Mouse (Mus musculus): Measurements from ENCODE around the gene Gm49383.
"Not testable (repeated sequence)": the region's sequence is repeated elsewhere in the genome, so short reads cannot be mapped to it uniquely, and the experiment has no call there.

Gm49383 gene

DNA sequence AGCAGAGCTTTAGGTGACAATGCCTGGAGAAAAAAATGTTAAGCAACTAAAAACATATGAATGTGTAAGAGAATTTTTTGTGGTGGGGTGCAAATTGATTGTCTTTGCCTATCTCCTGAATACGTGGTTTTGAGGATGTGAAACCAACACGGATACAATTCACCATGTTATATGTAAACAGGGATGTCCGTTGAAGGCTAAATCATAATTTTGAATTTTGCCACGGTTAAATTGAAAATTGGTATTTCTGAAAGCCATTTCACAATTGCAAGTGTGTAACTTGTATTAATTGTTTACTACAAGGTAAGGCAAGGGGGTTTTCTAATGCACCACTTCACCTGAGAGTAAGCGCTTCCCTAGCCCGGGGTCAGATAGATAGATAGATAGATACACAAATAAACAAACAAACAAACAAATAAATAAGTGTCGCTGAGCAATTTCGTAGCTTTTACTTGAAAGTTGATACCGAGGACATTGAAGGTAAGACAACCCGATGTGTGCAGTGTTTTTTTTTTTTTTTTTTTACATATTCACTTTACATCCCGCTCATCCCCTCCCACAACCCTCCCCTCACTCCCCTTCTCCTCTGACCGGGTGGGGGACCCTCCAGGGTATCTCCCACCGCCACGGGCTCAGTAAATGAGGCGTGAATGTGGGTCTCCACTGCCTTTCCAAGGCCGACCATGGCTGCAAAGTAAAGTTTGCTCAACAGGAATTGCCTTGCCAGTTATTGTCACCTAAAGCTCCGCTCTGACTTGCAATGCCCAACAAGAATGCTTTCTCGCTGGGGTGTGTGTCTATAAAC is 29.0 kb downstream of the Gm49383 start:
- no peak for DNase-seq (ENCODE audit: low read depth in 1 of 2, low spot score in 2 of 2)

DNA sequence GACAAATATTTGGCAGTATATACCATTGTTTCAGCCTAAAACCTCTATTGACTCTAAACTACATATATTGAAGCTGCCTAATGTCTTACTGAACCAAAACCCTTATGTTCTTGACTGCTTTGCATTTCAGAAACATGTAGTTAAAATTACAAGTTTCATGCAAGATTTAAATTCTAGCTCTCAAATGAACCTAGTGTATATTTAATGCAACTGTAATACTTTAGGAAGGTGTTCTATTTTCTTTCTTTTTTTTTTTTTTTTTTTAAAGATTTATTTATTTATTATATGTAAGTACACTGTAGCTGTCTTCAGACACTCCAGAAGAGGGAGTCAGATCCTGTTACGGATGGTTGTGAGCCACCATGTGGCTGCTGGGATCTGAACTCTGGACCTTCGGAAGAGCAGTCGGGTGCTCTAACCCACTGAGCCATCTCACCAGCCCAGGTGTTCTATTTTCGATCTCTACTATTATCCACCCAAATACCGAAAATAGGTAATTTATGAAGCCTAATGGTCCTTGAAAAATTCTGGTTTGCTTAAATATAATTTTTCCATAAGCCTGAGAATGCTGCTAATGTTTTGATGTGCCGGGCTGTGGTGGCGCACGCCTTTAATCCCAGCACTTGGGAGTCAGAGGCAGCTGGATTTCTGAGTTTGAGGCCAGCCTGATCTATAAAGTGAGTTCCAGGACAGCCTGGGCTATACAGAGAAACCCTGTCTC is 29.9 kb downstream of the Gm49383 start:
- not testable (repeated sequence) for DNase-seq (ENCODE audit: low read depth in 1 of 2, low spot score in 2 of 2)

DNA sequence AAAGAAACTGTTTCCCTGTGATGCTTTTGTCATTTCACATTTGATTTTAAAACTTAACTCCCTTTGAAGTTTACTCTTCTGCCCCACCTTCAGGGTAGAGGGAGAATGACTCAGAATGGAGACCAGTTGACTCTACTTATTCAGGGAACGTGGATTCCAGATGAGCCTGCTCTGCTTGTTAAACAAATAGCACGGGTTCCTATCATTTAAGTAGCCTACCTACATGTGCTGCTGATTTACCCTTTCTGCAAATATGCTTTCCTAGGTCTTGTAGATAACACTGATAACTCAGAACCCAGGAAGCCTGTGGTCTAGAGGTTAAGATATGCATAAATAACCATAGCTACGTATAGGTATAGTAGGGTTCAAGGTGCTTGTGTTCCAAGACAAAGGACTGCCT is 32.0 kb downstream of the Gm49383 start:
- DNase-seq (ENCODE audit: low read depth in 1 of 2, low spot score in 2 of 2): no peak

DNA sequence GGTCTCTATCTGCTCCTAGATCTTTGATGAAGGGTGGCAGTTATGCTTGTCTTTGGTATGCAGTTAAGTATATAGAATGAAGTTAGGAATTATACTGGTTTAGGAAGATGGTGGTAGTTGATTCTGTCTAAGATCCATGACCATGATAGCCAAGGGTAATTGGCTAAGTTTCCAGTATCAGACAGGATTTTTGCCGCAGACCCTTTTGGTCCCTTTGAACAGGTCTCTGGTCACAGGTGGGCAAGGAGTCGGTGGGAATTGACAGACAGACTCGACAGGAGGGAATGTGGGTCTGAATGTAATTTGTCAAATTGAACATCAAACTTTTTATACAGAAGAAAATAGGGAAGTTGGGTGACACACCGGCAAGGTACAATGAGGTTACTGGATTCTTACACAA is 33.3 kb downstream of the Gm49383 start:
- not testable (repeated sequence) for DNase-seq (ENCODE audit: low read depth in 1 of 2, low spot score in 2 of 2)

DNA sequence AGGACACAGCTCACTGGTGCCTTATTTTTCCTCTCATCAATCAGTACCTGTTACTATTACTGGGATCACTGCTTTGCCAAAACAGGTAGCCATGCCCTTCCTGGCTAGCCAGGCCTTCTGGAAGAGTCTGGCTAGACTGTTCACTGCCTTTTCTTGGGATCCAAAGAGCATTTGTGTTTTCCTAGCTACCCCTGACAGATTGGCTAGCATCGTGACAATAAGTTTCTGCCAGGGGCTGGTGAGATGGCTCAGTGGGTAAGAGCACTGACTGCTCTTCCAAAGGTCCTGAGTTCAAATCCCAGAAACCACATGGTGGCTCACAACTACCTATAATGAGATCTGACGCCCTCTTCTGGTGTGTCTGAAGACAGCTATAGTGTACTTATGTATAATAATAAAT is 36.2 kb downstream of the Gm49383 start:
- not testable (repeated sequence) for DNase-seq (ENCODE audit: low read depth in 1 of 2, low spot score in 2 of 2)

DNA sequence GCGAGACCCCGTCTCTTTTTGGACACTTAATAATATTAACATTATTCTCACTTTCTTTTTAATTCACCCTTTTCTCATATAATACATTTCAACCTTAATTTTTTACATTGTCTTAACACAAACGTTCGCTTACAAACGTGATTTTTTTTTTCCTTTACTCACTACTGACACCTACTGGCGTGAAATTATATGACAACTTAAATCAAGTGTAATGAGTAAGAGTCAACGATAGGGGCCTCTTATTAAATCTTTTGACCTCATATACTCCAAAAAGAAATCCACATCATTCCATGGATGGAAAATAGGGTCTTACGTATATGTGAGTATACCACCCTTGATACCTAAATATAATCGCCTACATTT is 37.3 kb downstream of the Gm49383 start:
- no peak for DNase-seq (ENCODE audit: low read depth in 1 of 2, low spot score in 2 of 2)

DNA sequence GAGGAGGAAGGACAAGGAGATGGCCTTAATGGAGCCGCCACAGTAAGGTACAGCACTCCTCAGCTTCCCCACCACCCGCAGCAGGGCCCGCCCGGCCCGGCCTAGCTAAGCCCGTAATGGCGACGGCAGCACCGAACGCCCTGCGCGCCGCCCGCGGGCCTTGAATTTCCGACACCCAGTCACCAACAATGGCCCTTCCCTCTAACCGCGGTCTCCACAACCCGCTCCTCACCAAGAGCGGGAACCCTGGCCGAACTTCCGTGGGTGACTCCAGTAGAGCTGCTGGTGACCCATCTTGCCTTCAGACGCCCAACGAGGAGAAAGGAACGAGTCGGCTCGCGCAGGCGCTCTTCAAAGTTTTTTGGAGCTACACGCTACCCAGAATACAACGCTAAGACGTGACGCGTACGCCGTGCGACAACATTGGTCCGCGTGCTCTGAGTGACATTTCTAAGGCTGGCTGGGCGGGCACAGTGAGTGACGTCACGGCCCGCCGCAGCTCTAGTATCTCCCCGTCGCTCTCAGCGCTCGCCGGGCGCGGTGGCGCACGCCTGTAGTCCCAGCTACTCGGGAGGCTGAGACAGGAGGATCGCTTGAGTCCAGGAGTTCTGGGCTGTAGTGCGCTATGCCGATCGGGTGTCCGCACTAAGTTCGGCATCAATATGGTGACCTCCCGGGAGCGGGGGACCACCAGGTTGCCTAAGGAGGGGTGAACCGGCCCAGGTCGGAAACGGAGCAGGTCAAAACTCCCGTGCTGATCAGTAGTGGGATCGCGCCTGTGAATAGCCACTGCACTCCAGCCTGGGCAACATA is 37.9 kb downstream of the Gm49383 start, which contains the start of gene Rps29:
TSS of gene Rps29 (minus strand) at position 422 of the 813 bp plus-strand sequence.
- DNase-seq (ENCODE audit: low read depth in 1 of 2, low spot score in 2 of 2): peak; percentile 95

DNA sequence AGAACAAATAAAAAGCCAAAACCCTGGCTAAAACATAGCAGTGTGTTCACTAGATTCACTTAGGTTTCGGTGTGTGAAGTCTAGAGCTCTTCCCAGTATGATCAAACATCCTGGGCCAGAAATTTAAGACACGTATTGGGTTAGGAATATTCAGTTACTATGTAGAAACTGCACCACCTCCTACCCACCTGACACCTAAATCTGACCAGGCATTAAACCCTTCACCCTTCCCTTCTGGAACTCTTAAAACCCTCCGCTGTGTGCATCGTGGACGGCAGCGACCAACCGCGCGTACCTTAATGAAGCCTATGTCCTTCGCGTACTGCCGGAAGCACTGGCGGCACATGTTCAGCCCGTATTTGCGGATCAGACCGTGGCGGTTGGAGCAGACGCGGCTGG is 38.5 kb downstream of the Gm49383 start:
- no peak for DNase-seq (ENCODE audit: low read depth in 1 of 2, low spot score in 2 of 2)

DNA sequence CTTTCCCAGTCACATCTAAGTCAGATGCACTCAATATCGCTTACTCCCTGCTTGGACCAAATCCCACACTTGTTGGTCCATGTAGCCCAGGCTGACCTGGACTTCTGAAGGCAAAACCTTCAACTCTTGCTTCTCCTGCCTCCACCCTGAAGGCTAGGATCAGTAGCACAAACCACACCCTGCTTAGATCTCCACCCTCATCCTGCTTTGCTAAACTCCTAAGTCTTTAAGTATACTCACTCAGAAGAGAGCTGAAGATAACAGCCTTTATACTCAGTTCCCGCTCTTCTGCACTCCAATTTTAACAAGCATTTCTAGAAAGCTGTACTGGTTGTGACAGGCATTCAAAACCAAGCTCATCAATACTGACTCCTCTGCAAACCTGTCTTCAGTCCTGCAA is 39.8 kb downstream of the Gm49383 start:
- no peak for DNase-seq (ENCODE audit: low read depth in 1 of 2, low spot score in 2 of 2)

DNA sequence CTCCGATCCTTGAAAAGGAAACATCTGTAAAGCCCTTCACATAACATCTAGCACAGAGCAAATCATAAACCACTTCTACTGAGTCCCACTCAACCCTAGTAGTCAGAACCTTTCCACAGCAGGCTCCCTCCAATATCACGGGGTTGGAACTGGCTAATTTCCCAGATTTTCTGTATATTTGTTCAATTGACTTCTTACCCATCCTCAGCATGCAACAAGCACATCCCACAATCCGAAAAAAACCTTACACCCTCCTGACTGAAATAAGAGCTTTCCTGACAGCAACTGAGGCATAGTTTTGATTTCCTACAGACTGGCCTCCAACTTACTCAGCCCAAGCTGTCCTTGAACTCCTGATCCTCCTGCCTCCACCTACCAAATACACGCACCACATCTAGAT is 40.5 kb downstream of the Gm49383 start:
- DNase-seq (ENCODE audit: low read depth in 1 of 2, low spot score in 2 of 2): no peak

DNA sequence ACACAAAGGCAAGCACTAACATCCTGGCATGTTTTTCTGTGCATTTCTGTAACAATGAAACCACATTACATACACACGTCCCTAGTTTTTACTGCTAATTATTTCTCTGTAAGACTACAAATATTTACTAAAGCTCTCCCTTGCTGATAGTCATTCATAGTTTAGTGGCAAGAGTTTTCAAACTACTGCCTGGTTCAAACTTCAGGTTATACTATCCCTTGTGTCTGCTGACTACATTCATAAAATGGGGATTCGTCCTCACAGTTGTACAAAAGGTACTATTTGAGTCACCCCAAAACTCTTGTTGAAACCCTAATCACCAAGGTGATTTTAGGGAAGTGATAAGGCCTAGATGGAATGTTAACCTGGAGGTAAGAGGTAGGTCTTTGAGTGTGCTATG is 41.0 kb downstream of the Gm49383 start:
- DNase-seq (ENCODE audit: low read depth in 1 of 2, low spot score in 2 of 2): no peak

DNA sequence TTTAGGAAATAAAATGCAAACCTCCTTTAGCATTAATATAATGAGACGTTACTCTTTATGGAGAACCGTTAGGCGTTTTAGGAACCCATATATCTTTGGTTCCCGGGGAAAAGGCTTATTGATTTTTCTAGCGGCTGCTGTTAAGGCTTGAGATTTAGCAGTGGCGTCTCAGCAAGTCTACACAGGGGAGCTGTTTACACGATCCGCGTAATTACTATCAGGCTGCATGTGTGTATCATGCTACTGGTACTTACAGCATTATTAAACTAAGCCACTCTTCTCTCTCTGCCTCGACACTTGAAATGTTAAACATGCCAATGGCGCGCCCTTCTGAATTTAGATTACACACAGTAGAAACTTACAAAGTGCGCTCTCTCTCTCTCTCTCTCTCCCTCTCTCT is 46.9 kb downstream of the Gm49383 start:
- DNase-seq (ENCODE audit: low read depth in 1 of 2, low spot score in 2 of 2): no peak

DNA sequence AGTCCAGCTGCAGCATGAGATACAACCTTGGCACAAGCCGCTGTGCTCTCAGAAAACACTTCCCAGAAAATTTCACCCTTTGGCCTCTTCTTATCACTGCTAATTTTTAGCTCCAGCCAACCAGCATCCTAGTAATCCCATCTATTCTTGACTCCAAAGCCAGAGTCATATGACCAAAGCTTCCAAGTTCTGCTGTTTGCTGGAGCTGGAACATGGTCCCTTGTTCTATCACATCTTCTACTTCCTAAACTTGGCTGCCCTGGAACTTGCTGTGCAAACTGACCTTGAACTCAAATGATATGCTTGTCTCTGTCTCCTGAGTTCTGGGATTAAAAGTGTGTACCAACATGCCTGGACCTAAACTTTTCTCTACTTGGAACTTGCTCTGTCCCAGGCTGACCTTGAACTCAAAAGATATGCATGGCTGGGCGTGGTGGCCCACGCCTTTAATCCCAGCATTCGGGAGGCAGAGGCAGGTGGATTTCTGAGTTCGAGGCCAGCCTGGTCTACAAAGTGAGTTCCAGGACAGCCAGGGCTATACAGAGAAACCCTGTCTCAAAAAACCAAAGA is 49.7 kb downstream of the Gm49383 start:
- no peak for DNase-seq (ENCODE audit: low read depth in 1 of 2, low spot score in 2 of 2)

DNA sequence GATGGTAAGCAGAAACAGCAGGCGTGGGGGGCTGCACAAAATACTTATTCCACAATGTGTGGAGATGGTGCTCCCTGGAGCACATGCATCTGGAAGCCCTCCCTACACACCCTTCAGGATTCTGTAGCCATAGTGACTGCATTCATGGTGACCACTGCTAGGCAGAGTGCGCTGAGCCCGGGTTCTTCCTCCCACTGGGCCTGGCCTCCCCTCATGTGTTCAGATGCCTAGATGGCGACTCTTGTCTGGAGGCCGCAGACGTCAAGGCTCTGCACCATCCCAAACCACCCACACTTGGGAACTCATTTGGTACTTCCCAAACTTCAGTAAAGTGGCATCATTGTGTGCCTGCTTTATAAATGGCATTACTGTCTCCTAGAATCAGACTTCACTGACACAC is 53.4 kb downstream of the Gm49383 start:
- no peak for DNase-seq (ENCODE audit: low read depth in 1 of 2, low spot score in 2 of 2)

DNA sequence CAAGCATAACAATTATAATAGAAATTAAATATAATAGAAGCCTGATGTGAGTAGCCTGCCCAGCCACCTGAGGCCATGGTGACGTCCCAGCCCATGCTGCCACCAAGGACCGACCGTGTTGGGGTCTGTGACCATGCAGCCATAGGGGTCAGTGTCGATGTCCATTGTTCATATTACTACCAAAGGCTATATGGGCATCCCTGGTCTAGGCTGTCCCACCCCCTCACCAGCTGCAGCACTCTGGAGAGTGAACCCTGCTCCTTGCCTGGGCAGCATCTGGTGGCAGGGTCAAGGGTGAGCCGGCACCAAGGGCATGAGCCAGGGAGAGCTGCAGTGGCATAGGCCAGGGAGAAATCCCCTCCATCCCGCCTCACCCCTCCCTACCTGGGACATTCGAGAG is 57.1 kb downstream of the Gm49383 start:
- DNase-seq (ENCODE audit: low read depth in 1 of 2, low spot score in 2 of 2): no peak

DNA sequence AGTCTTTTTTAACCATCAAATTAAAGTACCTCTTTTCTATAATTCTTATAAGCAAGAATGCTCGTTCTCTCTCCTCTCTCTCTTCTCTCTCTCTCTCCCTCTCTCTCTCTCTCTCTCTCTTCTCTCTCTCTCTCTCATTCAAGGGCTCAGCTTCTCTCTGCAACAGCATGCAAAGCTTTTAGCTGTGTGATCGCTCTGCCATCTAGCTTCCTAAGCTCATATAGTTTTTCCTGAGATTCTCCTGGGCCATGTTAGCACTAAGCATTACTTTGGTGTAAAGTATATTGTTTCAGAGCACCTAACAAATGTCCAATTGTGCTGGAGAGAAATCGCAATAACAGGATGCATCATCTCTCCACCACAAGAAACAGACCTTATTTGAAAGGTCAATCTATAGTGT is 57.7 kb downstream of the Gm49383 start:
- DNase-seq (ENCODE audit: low read depth in 1 of 2, low spot score in 2 of 2): no peak
